Mouse (Mus musculus): ENCODE results near the gene Syt15. TPM values are rescaled to one million over a fixed set of nuclear protein-coding genes. Genes with fewer than 3 reads are reported as not detected.

Syt15 gene
- polyA plus RNA-seq (2015; fragmentation: Nextera tagmentation; extraction: Ambion mirVana) = 0.43 and 0.69 TPM in 2 replicates

DNA sequence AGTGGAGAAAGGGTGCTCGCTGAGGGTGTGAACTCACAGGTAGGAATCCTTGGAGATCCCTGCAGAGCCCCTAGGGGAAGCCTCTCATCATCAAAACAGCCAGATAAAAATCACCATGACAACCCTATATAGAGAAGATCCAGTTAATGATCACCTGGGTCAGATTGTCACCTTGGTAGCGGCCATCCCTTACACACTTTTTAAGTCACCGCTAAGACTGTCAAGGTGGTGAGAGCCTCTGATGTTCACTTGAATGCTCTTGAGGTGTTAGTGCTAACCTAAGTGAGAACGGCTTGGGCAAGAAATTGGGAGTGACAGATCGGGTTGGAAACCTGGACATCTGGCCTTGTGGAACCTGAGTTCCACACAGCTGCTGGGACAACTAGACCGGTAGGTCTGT, at the start of gene Syt15:
Gene Syt15, plus strand, starts transcription at position 301 of the 400 bp plus-strand sequence.

DNA sequence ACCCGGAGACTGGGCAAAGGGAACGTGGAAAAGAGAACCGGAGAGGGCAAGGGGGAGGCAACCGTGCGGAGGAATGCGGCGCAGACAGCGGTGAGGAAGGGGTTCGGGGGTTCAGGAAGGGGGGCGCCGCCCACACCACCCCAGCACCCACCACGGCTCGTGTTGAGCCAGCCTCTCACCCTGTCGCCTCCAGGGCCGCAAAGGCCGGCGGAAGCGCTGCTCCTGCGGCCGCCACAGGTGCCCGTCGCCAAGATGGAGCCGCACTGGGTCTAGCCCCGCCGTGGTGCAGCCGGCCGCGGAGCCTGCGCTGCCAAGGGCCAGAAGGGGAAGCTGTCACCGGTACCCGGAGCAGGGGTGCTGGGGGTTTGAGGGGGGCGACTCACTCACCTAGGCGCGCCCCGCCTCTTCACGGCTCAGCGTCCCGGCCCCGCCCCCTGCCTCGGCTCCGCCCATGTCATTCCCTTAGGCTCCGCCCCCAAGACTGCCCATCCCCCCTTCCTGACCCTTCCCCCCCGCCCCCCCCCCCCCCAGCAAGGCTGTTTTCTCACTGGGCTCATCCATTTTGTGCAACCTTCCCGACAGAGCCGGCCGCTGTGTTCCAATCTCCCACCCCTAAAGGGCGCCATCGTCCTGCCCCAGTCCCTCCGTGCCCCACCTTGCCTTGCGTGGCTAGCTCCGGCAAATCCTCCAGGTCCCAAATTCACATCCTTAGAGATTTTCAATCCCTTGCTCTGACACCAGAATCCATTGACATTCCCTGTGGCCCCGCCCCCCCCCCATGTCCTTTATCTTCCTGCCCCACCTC, 18.0 kb upstream of the Syt15 start, which contains the start of gene Gprin2:
Gene Gprin2, minus strand, starts transcription at position 423 of the 805 bp plus-strand sequence.

Other genes starting within 250 kb of the Syt15 start
- not detected in 2 replicates for gene Zfp488, start 240.8 kb upstream of the Syt15 start, polyA plus RNA-seq (2015; fragmentation: Nextera tagmentation; extraction: Ambion mirVana)
- not detected in 2 replicates for gene Gm30083, start 204.4 kb upstream of the Syt15 start, polyA plus RNA-seq (2015; fragmentation: Nextera tagmentation; extraction: Ambion mirVana)
- gene Gm5460, start 202.8 kb upstream of the Syt15 start, polyA plus RNA-seq (2015; fragmentation: Nextera tagmentation; extraction: Ambion mirVana) = 0.06 and 0.17 TPM in 2 replicates
- not detected in 2 replicates for gene Antxrl, start 166.9 kb upstream of the Syt15 start, polyA plus RNA-seq (2015; fragmentation: Nextera tagmentation; extraction: Ambion mirVana)
- gene Anxa8, start 133.6 kb upstream of the Syt15 start, polyA plus RNA-seq (2015; fragmentation: Nextera tagmentation; extraction: Ambion mirVana) = 4.6 and 5.2 TPM in 2 replicates
- 0.32 TPM in 1 of 2 replicates, not detected in the other for gene A630023A22Rik, start 116.8 kb upstream of the Syt15 start, polyA plus RNA-seq (2015; fragmentation: Nextera tagmentation; extraction: Ambion mirVana)
- 0.11 TPM in 1 of 2 replicates, not detected in the other for gene Npy4r, start 67.1 kb upstream of the Syt15 start, polyA plus RNA-seq (2015; fragmentation: Nextera tagmentation; extraction: Ambion mirVana)
- gene Gprin2, start 17.9 kb upstream of the Syt15 start, polyA plus RNA-seq (2015; fragmentation: Nextera tagmentation; extraction: Ambion mirVana) = 0.50 and 0.87 TPM in 2 replicates
- 8.2 and 9.6 TPM in 2 replicates for gene Shld2, start 90.9 kb downstream of the Syt15 start, polyA plus RNA-seq (2015; fragmentation: Nextera tagmentation; extraction: Ambion mirVana)
- 67.2 and 81.3 TPM in 2 replicates for gene Glud1, start 91.1 kb downstream of the Syt15 start, polyA plus RNA-seq (2015; fragmentation: Nextera tagmentation; extraction: Ambion mirVana)
- 0.52 and 2.2 TPM in 2 replicates for gene Fam25c, start 135.8 kb downstream of the Syt15 start, polyA plus RNA-seq (2015; fragmentation: Nextera tagmentation; extraction: Ambion mirVana)
- gene Sncg, start 155.2 kb downstream of the Syt15 start, polyA plus RNA-seq (2015; fragmentation: Nextera tagmentation; extraction: Ambion mirVana) = 34.9 and 180 TPM in 2 replicates
- gene Mmrn2, start 155.9 kb downstream of the Syt15 start, polyA plus RNA-seq (2015; fragmentation: Nextera tagmentation; extraction: Ambion mirVana) = 5.7 and 13.2 TPM in 2 replicates